Mouse (Mus musculus): Measurements from ENCODE around the gene Cox17. TPM values are rescaled to one million over a fixed set of nuclear protein-coding genes. Genes with fewer than 3 reads are reported as not detected.
A peak's percentile ranks its signal among the peaks of the same experiment; 100 is the strongest.

Cox17 gene
- 557 and 587 TPM in 2 replicates for polyA plus RNA-seq (2015; fragmentation: Nextera tagmentation; extraction: Ambion mirVana)

- Histone ChIP-seq H3K9me3 (ENCODE audit: control insufficient read depth) (no peaks in the 10 kb centered on the region), H3K4me3 (ENCODE audit: low read depth, low read length) (peak within 1 kb of the TSS; percentile 76), H3K36me3 (ENCODE audit: control insufficient read depth, insufficient read depth) (peaks cover 21% of the 10 kb centered on the region), H3K4me2 (replicated peaks; ENCODE audit: low read depth) (peak within 1 kb of the TSS; percentile 76), H3K27ac (ENCODE audit: low read depth, low read length) (peak within 1 kb of the TSS; percentile 89), H3K9ac (ENCODE audit: low read depth, low read length) (peak within 1 kb of the TSS; percentile 89), H3K4me1 (replicated peaks; ENCODE audit: control insufficient read depth, insufficient read depth, low read length) (peaks cover 10% of the 10 kb centered on the region; the same call in 1 of the 2 replicates), H3K27me3 (replicated peaks; ENCODE audit: control insufficient read depth, insufficient read depth, low read length) (no peaks in the 10 kb centered on the region)
- ATAC-seq = peak; percentile 92
- 2% methylated on average over 35 of the region's 35 CpGs for WGBS
- TF ChIP-seq CTCF (IDR thresholded peaks at IDR 0.05; ENCODE audit: low read depth) = no peak
These were observed at the start of gene Cox17, which contains the start of gene Gm21987 for GRCm38 (mm10) chr16:38346529-38347325. TSS of gene Cox17 (plus strand) at chr16:38346991. TSS of gene Gm21987 (plus strand) at chr16:38347040.

DNA sequence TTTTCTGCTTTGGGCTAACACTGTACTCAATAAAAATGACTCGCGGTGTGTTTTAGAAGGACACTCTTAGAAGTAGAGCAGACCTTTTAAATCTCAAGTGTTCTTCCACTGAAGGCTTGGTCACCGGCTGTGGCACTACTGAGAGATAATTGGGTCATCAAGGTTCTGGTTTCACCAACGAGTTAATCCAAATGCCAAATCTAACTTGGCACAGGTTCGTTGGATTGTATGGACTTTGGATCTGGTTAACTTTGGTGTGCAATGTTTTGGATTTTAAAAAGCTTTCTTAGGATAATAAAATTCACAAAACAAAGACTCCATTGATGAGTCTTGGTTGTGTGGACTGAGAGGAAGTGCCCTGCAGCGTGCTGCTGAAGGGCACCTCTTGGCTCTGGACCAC, 48.4 kb upstream of the Cox17 start:
- 60% methylated on average over 6 of the region's 6 CpGs for WGBS
- Histone ChIP-seq H3K9me3 (ENCODE audit: control insufficient read depth) (no peaks in the 10 kb centered on the region), H3K4me2 (replicated peaks; ENCODE audit: low read depth) (no peak overlapping the region), H3K4me1 (replicated peaks; ENCODE audit: control insufficient read depth, insufficient read depth, low read length) (no peaks in the 10 kb centered on the region; the same call in 1 of the 2 replicates), H3K27ac (ENCODE audit: low read depth, low read length) (no peak overlapping the region), H3K9ac (ENCODE audit: low read depth, low read length) (no peak overlapping the region), H3K27me3 (replicated peaks; ENCODE audit: control insufficient read depth, insufficient read depth, low read length) (no peaks in the 10 kb centered on the region), H3K4me3 (ENCODE audit: low read depth, low read length) (no peak overlapping the region), H3K36me3 (ENCODE audit: control insufficient read depth, insufficient read depth) (no peaks in the 10 kb centered on the region)
- ATAC-seq = no peak
- no peak for TF ChIP-seq CTCF (IDR thresholded peaks at IDR 0.05; ENCODE audit: low read depth)

DNA sequence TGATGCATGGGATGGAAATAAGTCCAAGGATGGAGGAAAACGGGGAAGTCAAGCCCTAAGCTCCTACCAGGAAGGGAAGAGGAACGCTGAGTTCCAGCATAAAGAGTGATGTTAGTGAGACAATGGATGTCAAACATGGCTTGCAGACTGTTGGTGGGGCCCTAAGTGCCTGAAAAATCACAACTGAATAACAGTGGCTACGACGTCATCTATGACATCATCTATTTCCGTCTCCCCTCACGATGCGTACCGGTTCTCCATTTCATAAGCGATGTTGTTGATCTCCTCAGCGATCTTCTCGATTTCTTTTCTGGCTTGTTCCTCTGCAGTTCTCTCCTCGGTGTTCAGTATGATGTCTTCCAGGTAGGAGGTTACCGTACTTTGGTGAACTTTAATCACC, 44.4 kb upstream of the Cox17 start:
- Histone ChIP-seq H3K9me3 (ENCODE audit: control insufficient read depth) (no peaks in the 10 kb centered on the region), H3K9ac (ENCODE audit: low read depth, low read length) (no peak overlapping the region), H3K36me3 (ENCODE audit: control insufficient read depth, insufficient read depth) (no peaks in the 10 kb centered on the region), H3K27ac (ENCODE audit: low read depth, low read length) (no peak overlapping the region), H3K4me2 (replicated peaks; ENCODE audit: low read depth) (no peak overlapping the region), H3K27me3 (replicated peaks; ENCODE audit: control insufficient read depth, insufficient read depth, low read length) (no peaks in the 10 kb centered on the region), H3K4me1 (replicated peaks; ENCODE audit: control insufficient read depth, insufficient read depth, low read length) (no peaks in the 10 kb centered on the region; the same call in 1 of the 2 replicates), H3K4me3 (ENCODE audit: low read depth, low read length) (no peak overlapping the region)
- 85% methylated on average over 13 of the region's 13 CpGs for WGBS
- TF ChIP-seq CTCF (IDR thresholded peaks at IDR 0.05; ENCODE audit: low read depth) = no peak
- no peak for ATAC-seq

GRCm38 (mm10) chr16:38304460-38305194, 42.2 kb upstream of the Cox17 start:
- Histone ChIP-seq H3K27me3 (replicated peaks; ENCODE audit: control insufficient read depth, insufficient read depth, low read length) (no peaks in the 10 kb centered on the region; the same call in 1 of the 2 replicates), H3K4me1 (replicated peaks; ENCODE audit: control insufficient read depth, insufficient read depth, low read length) (no peaks in the 10 kb centered on the region), H3K36me3 (ENCODE audit: control insufficient read depth, insufficient read depth) (no peaks in the 10 kb centered on the region), H3K4me3 (ENCODE audit: low read depth, low read length) (no peak overlapping the region), H3K4me2 (replicated peaks; ENCODE audit: low read depth) (peak overlapping the region; percentile 40), H3K27ac (ENCODE audit: low read depth, low read length) (no peak overlapping the region), H3K9me3 (ENCODE audit: control insufficient read depth) (no peaks in the 10 kb centered on the region), H3K9ac (ENCODE audit: low read depth, low read length) (no peak overlapping the region)
- ATAC-seq = peak; percentile 47; the same call in 1 of the 2 replicates
- TF ChIP-seq CTCF (IDR thresholded peaks at IDR 0.05; ENCODE audit: low read depth) = peak; percentile 17; the same call in 1 of the 2 replicates
- 66% methylated on average over 17 of the region's 17 CpGs for WGBS

DNA sequence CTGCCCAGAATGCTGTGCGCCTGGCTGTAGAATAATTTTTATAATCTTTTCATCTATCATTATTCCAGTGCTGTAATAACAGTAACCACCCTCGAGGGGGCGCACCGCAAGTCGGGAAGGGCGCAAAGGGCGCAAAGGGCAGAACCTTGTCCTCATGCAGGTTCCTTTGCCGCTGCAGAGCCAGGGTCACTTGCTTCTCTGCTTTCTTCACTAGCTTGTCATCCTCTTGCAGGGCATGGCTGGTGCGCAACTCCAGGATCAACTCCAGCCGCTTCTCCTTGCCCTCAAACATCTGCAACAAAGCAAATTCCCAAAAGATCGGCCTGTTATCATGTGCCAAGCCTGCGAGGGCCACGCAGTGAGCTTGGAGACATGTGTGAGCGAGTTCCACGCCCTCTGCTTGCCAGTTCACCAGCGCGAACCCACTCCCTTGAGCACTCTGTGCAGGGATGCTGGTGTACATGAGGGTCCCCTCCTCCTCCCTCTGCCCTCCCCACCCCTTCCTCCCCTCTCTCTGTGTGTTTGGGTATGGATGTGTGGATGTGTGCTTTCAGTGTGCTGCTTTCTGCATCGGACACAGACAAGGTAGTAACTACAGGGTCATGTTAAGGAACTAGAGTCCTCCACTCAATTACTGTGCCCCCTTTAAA, 40.1 kb upstream of the Cox17 start:
- H3K9ac ChIP-seq (ENCODE audit: low read depth, low read length) = no peak overlapping the region
- WGBS = 50% methylated on average over 18 of the region's 18 CpGs
- TF ChIP-seq CTCF (IDR thresholded peaks at IDR 0.05; ENCODE audit: low read depth) = peak; percentile 74

GRCm38 (mm10) chr16:38307221-38307605, 39.6 kb upstream of the Cox17 start:
- WGBS = 59% methylated on average over 5 of the region's 5 CpGs
- H3K27ac ChIP-seq (ENCODE audit: low read depth, low read length) = no peak overlapping the region
- H3K4me3 ChIP-seq (ENCODE audit: low read depth, low read length) = no peak overlapping the region

More for the DNA sequence above, 40.1 kb upstream of the Cox17 start:
- Histone ChIP-seq H3K4me1 (replicated peaks; ENCODE audit: control insufficient read depth, insufficient read depth, low read length) (no peaks in the 10 kb centered on the region), H3K4me3 (ENCODE audit: low read depth, low read length) (no peak overlapping the region), H3K4me2 (replicated peaks; ENCODE audit: low read depth) (peak overlapping the region; percentile 17; the same call in 1 of the 2 replicates), H3K9me3 (ENCODE audit: control insufficient read depth) (no peaks in the 10 kb centered on the region), H3K27ac (ENCODE audit: low read depth, low read length) (no peak overlapping the region), H3K36me3 (ENCODE audit: control insufficient read depth, insufficient read depth) (no peaks in the 10 kb centered on the region), H3K27me3 (replicated peaks; ENCODE audit: control insufficient read depth, insufficient read depth, low read length) (no peaks in the 10 kb centered on the region; the same call in 1 of the 2 replicates)
- ATAC-seq = no peak

More at GRCm38 (mm10) chr16:38307221-38307605, 39.6 kb upstream of the Cox17 start:
- no peaks in the 10 kb centered on the region for H3K4me1 ChIP-seq (replicated peaks; ENCODE audit: control insufficient read depth, insufficient read depth, low read length)
- no peaks in the 10 kb centered on the region for H3K36me3 ChIP-seq (ENCODE audit: control insufficient read depth, insufficient read depth)
- H3K27me3 ChIP-seq (replicated peaks; ENCODE audit: control insufficient read depth, insufficient read depth, low read length) = no peaks in the 10 kb centered on the region; the same call in 1 of the 2 replicates
- no peaks in the 10 kb centered on the region for H3K9me3 ChIP-seq (ENCODE audit: control insufficient read depth)
- H3K9ac ChIP-seq (ENCODE audit: low read depth, low read length) = no peak overlapping the region
- no peak overlapping the region for H3K4me2 ChIP-seq (replicated peaks; ENCODE audit: low read depth)
- TF ChIP-seq CTCF (IDR thresholded peaks at IDR 0.05; ENCODE audit: low read depth) = no peak
- ATAC-seq = no peak

Measured in intestine, postnatal 0 days (tissue).